ENCODE assay signal across 8 mouse cellular contexts in the genomic region with DNA sequence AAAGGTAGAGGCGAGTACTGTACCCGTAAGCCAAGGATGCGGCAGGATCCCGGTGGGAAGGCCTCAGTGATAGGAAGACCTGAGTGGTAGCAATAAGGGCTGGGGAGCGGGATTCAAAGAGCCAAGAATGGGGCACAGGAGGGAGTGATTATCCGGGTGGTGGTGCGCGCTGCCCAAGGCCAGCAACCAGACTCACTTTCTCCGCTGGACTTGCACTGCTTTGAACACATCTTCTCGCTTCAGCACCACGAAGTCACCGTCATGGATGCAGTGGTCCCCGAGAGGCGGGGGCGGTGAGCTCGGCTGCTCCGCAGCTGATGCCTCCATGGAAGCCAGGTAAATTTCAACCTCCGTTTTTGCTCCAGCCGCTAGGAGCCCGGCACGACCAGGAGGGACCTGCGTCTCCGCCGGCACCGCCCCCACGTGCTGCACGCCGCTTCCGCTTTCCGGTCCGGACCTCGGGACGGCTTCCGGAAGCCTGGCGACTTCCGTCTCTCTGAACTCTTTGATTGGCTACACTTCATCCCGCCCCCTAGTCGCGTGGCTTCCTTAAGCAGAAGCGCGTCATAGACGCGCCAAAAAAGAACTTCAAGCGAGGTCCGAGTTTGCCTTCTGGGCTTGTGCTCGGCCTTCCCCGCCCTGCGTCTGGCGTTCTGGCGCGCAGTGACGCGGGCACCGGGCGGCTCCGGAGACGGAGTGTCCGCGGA. TPM values are rescaled to one million over a fixed set of nuclear protein-coding genes. Genes with fewer than 3 reads are reported as not detected.
DNase-seq lines count a peak whose midpoint lies in the region; ATAC-seq and TF ChIP-seq lines count a peak whose summit lies in the region.

A gene (minus strand): TSS at position 448 of the 707 bp plus-strand sequence.
A gene (plus strand): TSS at position 534 of the 707 bp plus-strand sequence.

- peak within 1 kb of the TSS; percentile 86 for H3K4me3 ChIP-seq in hindbrain, embryonic 13.5 days

- under 1% methylated on average over 59 of the region's 59 CpGs for WGBS in hindbrain, embryonic 13.5 days

- peak; percentile 99 for ATAC-seq in Patski
- ATAC-seq in hindbrain, embryonic 13.5 days (ENCODE audit: low FRiP score) = peak; percentile 100

- peak within 1 kb of the TSS; percentile 92 for H3K4me2 ChIP-seq in hindbrain, embryonic 13.5 days

- peaks cover 21% of the 10 kb centered on the region for H3K36me3 ChIP-seq in hindbrain, embryonic 13.5 days

- DNase-seq in Patski (ENCODE audit: low read depth, low spot score) = peak; percentile 77
- DNase-seq in cerebellum, postnatal 14 days = peak; percentile 93 to 94
- peak; percentile 81 to 85 for DNase-seq in frontal cortex, postnatal 14 days (ENCODE audit: low spot score in 2 of 2)
- DNase-seq in layer of hippocampus, postnatal 25 days (ENCODE audit: extremely low spot score in 1 of 2, low spot score in 1 of 2) = peak; percentile 74 to 76
- peak; percentile 94 for DNase-seq in lung, postnatal 25 days (ENCODE audit: low spot score)
- peak; percentile 96 for DNase-seq in retina, embryonic 14.5 days (ENCODE audit: low spot score)
- DNase-seq in thymus, postnatal 4 days = peak; percentile 92

- POLR2A ChIA-PET in Patski (lab: Charles Lee) = no interaction called here

- peaks cover 23% of the 10 kb centered on the region for H3K4me1 ChIP-seq in hindbrain, embryonic 13.5 days (replicated peaks)

- no peaks in the 10 kb centered on the region for H3K27me3 ChIP-seq in Patski
- H3K27me3 ChIP-seq in hindbrain, embryonic 13.5 days = no peaks in the 10 kb centered on the region

- H3K27ac ChIP-seq in hindbrain, embryonic 13.5 days = peak within 1 kb of the TSS; percentile 69; the same call in 1 of the 2 replicates

- in situ Hi-C loops in Patski (cut with MboI; ENCODE audit: low pct_unique_long_range_greater_than_20kb) = no loop called here

- H3K9me3 ChIP-seq in hindbrain, embryonic 13.5 days = no peaks in the 10 kb centered on the region

- H3K9ac ChIP-seq in hindbrain, embryonic 13.5 days = peak within 1 kb of the TSS; percentile 88

- peak; percentile 25 for TF ChIP-seq CTCF in Patski (IDR thresholded peaks at IDR 0.05)

- CTCF ChIA-PET in Patski (lab: Charles Lee) = interaction anchor here (1.3 kb wide), 1 partner anchor 90 kb away, joined by 3 read pairs; no protein-coding TSS in a partner anchor

RNA-seq across cellular contexts. Expression of the first gene that starts in this region (rescaled TPM):
- polyA plus RNA-seq in Patski (2021) = 22.4 TPM
- polyA plus RNA-seq in hindbrain, embryonic 13.5 days (2015; fragmentation: Nextera tagmentation; extraction: Ambion mirVana) = 25.6 and 26.5 TPM in 2 replicates
- total RNA-seq in layer of hippocampus, postnatal 25 days (2021) = 10 to 100 TPM; 25.9 to 34.3 TPM

RNA-seq across cellular contexts. Expression of the second gene that starts in this region (rescaled TPM):
- polyA plus RNA-seq in Patski (2021) = 6.5 TPM
- polyA plus RNA-seq in hindbrain, embryonic 13.5 days (2015; fragmentation: Nextera tagmentation; extraction: Ambion mirVana) = 5.8 and 6.7 TPM in 2 replicates
- total RNA-seq in layer of hippocampus, postnatal 25 days (2021) = 1 to 10 TPM; 3.4 to 4.0 TPM

Comparison
In these comparisons a context has a peak if more than half of its experiments do, and no peak if none do; other contexts are left out.
1. Peak in every context shown above with its lines: DNase-seq, ATAC-seq, H3K4me3 ChIP-seq and H3K27ac ChIP-seq.